Mouse (Mus musculus): ENCODE measurements around the gene Khk.

Gene Khk

GRCm38 (mm10) chr5:30968416-30968815, 47.2 kb downstream of the Khk start, which contains the start of gene Tcf23:
Tcf23 (plus strand) TSS chr5:30968662.
- no peak for DNase-seq (ENCODE audit: low read depth, low spot score)

- DNase-seq (ENCODE audit: low read depth, low spot score), result no peak
These were observed 48.2 kb downstream of the Khk start for GRCm38 (mm10) chr5:30969440-30969839.

GRCm38 (mm10) chr5:30974870-30975656, 53.8 kb downstream of the Khk start:
- DNase-seq (ENCODE audit: low read depth, low spot score), result no peak

All from c-Kit-negative CD71-positive TER-119-positive erythroid progenitor cells, embryonic 14.5 days (primary cell).